Mouse (Mus musculus) fat pad, adult 2 months (tissue): Measurements from ENCODE around the gene Btrc.
"Not testable (repeated sequence)": the region's sequence is repeated elsewhere in the genome, so short reads cannot be mapped to it uniquely, and the experiment has no call there.

ENCODE experiments used
- DNase-seq: peaks from one replicate; pipeline ENCODE4 v3.0.0-alpha.2; 2011; ENCODE audit warnings: low read depth, low spot score; ENCODE audit errors: extremely low read depth

Gene Btrc

GRCm38 (mm10) chr19:45422276-45422675 lies 58.7 kb downstream of the Btrc start:
- no peak for DNase-seq

DNA sequence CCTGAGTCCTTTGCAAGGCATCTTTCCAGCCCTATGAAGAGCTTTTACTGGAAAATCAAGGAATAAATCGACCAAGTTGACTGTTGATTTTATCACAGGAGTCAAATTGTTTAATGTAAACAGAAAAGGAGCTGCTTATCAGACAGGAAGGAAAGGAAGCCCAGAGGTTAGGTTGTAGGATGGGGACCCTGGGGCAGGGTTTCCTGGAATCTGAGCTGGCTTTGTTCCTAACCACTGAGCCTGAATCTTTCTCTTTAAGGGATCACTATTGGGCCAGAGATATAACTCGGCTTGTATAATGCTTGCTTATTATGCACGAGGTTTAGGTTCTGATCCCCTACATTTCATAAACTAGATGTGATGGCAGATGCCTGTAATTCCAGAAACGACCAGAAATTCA lies 64.6 kb downstream of the Btrc start:
- DNase-seq, result no peak

DNA sequence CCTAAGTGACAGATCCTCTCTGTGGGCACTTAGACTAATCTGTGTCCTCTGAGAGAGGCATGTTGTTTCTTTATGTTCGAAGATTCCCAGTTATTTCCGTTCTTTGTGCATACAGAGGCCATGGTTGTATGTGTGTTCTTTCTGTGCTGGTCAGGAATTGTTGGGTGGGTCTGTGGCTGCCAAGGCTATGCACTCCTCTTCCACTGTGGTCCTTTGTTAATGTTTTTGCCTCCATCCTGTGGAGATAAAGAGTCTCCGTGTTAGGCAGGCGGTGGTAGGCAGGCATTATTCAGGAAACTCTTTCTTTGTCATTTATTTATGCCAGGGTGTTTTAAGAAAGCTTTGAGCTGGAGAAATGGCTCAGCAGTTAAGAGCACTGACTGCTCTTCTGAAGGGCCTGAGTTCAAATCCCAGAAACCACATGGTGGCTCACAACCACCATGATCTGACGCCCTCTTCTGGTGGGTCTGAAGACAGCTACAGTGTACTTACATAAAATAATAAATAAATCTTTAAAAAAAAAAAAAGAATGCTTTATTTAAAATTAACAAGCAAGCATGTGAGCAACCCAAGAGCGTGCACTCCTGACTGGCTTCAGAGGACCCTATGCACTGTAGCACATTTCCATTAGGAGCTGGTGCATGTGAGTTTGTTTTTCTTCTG lies 67.6 kb downstream of the Btrc start:
- DNase-seq, result no peak

- no peak for DNase-seq
Measured at GRCm38 (mm10) chr19:45432351-45432750, 68.8 kb downstream of the Btrc start.

DNA sequence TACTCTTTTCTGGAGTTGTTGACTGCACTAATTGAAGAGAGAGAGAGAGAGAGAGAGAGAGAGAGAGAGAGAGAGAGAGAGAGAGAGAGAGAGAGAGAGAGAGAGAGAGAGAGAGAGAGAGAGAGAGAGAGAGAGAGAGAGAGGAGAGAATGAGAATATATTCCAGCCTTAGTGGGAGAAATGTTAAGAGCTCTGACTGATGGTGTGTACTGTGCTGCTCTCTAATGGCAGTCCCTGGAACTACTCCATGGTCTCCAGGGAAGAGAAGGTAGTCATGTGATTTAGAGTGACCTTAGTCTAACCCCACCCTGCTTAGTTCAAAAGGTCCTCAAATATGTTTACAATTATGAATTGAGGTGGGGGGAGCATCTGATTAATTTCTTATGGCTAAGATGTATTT lies 72.5 kb downstream of the Btrc start:
- not testable (repeated sequence) for DNase-seq

DNA sequence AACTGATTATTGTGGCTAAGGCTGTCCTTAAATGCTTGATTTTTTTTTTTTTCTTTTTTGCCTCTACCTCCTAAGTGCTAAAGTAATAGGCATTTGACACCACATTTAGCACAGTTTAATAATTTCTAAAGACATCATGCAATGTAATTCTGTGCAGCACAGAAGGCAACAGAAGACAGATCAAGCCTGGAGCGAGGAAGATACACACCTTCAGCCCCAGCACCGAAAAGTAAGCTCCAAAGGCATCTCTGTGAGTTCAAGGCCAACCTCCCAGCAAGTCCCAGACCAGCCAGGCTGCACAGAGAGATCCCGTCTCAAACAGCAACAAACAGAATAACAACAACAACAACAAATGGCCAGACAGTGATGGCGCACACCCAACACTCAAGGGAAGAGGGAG lies 73.6 kb downstream of the Btrc start:
- DNase-seq, result no peak

DNA sequence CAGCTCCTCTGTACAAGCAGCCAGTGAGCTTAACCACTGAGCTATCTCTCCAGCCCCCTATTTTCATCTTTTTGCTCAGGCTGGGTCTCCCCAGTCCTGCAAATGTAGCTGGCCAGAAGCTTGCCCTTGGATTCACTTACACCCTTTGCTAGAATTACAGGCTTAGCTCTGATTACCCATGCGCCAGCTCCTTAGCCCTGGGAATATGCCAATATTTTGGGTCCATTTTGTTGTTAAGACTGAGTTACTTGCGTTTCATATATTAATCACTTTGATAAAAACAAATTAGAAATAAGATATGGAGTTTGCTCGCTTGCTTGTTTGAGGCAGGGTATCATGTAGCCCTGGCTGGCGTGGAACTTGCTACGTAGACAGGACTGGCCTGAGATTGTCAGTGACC lies 74.7 kb downstream of the Btrc start:
- no peak for DNase-seq

GRCm38 (mm10) chr19:45438928-45439846 lies 75.7 kb downstream of the Btrc start:
- DNase-seq, result no peak

DNA sequence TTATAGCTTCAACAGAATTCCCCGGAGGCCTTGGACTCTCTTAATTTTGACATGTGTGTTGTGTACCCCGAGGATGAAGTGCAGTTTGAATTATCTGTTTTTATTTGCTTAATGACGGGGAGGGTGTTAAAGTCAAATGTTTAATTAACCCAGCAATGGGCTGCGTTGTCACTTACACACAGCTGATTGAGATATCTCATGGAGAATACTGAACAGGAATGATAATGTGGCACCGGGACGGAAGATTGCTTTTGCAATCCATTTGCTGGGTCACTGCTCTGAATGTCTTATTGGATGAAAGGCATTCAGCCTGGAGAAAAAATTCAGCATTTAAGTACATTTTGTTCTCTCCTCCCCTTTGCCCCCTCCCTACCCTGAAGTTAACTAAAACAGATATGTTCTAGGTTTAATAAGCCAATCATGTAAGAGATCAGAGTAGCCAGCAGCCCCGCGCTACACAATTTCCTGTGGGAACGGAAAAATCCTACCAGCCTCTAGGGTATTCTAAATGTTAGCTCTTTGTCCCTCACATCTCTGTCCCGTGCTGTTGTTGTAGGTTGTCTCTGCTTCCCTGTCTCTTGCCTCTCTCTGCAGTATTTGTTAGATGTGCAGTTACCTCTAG lies 77.1 kb downstream of the Btrc start:
- DNase-seq, result no peak

- no peak for DNase-seq
Measured at GRCm38 (mm10) chr19:45441717-45442116, 78.2 kb downstream of the Btrc start.

GRCm38 (mm10) chr19:45445253-45445933 lies 81.9 kb downstream of the Btrc start:
- DNase-seq, result no peak

DNA sequence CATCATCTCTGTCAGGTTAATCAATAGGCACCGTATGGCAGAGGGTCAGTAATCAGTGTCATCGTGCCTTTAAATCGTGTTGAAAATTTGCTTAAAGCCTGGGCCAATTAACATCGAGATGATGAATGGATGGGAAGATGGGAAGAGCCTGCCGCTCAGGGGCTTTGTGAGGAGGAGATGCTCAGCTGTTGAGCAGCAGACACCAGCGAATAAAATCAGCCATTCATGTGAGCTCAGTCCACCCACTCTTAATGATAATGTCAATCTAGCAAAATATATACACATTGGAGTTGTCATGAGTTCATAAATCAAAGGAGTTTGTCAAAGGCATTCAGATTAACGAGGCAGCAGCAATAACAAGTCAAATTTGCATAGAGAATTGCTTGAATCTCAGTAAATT lies 83.1 kb downstream of the Btrc start:
- no peak for DNase-seq

DNA sequence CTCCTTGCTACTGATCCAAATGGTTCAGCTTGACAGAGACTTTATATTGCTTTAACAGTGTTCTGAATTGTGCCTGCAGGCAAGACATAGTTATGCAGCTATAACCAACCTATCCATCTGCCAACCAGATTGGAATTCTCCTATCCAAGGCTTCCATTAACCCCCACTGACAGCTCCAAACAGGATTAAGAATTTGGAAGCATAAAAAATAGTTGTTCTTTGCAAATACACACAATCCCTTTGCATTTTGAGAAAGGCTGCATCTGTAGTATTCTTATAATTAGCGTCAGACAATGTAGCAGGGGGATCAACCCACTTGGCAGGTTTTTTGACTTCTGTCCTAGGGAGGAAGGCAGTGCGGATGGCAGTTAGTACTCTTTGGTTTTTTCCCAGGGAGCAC lies 83.7 kb downstream of the Btrc start:
- no peak for DNase-seq

GRCm38 (mm10) chr19:45447886-45448285 lies 84.4 kb downstream of the Btrc start:
- no peak for DNase-seq

DNA sequence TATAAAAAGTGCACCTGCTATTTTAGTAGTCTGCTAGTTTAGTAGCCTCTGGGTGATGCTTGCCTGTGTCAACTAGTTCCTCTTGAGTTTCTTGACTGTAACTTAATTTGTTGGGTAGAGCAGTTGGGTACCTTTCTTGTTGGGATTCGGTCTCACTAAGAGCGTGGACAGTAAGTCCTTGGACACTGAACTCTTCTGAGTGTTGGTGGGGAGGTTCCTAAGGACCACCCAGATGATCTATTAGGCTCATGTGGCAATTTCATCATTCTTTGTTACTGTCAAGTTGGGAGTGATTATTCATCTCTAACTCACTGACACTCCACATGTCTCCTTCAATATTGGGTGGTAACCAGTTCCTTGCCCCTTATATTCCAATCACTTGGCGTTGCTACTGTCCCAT lies 90.9 kb downstream of the Btrc start:
- no peak for DNase-seq

DNA sequence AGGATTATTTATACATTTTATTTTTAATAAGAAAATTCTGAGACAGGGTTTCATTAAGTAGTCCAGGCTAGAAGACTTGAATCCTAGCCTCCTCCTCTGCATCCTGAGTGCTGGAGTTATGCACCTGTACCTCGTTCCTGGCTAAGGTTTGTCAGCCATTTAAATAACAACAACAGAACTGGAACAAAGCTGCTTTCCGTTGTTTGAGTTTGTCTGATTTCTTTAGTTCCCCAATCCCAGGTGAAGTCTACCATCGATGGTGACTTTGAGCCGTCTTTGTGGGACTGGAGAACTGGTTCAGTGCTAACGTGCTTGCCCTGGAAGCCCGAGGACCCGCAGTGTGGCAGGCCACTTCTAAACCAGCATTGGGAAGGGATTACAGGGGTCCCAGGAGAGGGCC lies 93.4 kb downstream of the Btrc start:
- no peak for DNase-seq

- DNase-seq, result no peak
Measured at GRCm38 (mm10) chr19:45458702-45459101, 95.2 kb downstream of the Btrc start.

DNA sequence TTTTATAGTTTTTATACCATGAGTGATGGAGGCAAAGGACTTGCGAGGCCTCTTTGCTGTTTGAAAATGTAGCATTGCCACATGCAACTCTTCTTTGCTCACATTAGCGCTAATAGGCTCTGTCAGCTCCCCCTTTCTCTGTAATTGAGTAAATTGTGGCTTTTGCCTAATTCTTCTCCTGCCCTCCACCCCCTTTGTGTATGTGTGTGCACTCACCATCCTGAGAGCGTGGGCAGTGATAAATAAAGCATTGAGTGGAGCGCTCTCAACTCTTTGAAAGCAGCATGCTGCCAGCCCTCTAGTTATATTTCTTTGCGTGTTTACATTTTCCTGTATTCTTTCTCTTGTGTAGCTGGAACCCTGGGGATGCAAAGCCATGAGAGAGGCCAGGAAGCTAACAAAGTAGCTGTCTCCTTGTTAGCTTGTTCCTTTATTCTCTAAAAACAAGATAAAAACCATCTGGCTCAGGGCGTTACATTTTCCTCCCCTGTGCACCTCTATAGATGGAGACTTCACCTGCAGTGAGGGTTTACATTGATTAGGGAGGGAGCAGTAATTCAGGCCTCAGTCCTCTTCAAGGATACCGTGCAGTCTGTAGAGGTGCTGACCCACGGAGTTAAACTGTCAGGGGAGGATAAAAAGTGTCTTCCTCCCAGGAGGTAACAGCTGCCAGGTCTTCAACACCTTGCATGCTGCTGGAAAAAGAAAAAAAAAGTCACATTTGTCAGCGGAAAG lies 96.6 kb downstream of the Btrc start:
- DNase-seq, result no peak

DNA sequence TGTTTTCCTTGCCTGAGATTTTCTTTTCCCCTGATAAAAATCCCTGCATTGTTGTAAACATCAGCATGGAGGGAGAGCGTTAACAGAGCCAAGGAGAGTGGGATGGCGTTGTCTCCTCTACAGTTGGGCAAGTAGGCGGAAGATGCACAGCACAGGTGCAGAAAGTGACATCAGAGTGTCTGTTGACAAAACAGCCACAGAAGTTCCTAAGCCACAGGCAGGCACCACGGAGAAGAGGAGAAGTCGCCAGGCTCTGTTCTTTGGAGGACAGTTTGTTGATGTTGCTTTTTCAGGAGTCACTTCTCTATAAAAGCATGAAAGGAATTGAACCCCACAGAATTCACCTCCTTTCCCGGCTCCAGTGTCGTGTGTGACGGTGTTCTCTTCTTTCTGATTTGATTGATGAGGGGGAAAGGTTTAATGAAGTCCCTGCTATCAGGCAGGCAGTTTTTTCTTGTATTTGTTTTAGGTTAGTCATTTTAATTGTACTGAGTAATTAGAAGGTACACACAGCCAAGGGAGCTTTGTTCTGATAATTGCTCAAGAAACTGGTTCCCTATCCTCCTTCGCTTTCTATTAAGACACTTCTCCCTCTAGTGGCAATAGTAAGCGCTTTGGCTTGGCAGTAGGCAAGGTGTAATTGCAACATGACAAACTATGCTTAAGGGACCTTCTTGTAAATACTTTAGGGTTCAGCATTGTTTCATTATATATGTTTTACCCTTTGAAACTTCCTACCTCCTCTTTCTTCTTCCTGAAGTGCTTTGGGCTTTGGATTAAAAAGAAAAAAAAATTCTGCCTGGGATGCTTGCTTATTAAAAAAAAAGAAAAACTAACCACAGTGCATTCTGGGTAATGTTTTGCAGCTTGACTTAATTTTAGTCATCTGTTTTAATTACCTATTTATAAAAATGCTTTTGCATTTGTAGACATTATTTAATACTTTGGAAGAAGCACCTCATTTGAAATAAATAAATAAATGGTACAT lies 97.5 kb downstream of the Btrc start:
- peak; percentile 65 for DNase-seq

DNA sequence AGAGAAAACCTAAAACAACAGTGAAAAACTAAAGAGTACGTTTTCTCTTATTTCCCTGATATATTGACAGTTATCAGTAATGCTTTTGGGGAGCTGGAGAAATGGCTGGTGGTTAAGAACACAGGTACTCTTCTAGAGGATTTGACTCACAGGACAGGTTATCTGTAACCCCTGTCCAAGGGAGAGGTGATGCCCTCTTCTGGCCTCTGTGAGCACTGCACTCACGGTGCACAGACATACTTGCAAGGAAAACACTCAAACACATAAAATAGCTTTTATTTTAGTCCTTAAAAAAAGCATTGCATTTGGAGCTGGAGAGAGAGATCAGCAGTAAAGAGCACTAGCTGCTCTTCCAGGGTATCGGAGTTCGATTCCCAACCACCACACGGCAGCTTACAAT lies 106.2 kb downstream of the Btrc start:
- no peak for DNase-seq
